Mouse (Mus musculus): Measurements from ENCODE around the gene Cebpa.

Gene Cebpa

GRCm38 (mm10) chr7:35120146-35120691 is 1.1 kb downstream of the Cebpa start:
- in situ Hi-C loops (cut with MboI), result no loop called here

GRCm38 (mm10) chr7:35121150-35121549 is 2.1 kb downstream of the Cebpa start:
- in situ Hi-C loops (cut with MboI), result no loop called here

GRCm38 (mm10) chr7:35122401-35123320 is 3.6 kb downstream of the Cebpa start:
- in situ Hi-C loops (cut with MboI), result no loop called here

- in situ Hi-C loops (cut with MboI), result no loop called here
Observed at GRCm38 (mm10) chr7:35123431-35123953, 4.4 kb downstream of the Cebpa start.

GRCm38 (mm10) chr7:35124216-35124615 is 5.1 kb downstream of the Cebpa start:
- in situ Hi-C loops (cut with MboI), result no loop called here

GRCm38 (mm10) chr7:35124745-35125144 is 5.7 kb downstream of the Cebpa start:
- in situ Hi-C loops (cut with MboI), result no loop called here

GRCm38 (mm10) chr7:35125971-35126370 is 6.9 kb downstream of the Cebpa start:
- in situ Hi-C loops (cut with MboI), result no loop called here

- in situ Hi-C loops (cut with MboI), result no loop called here
Observed at GRCm38 (mm10) chr7:35127001-35127400, 7.9 kb downstream of the Cebpa start.

GRCm38 (mm10) chr7:35127721-35128120 is 8.6 kb downstream of the Cebpa start:
- in situ Hi-C loops (cut with MboI), result no loop called here

GRCm38 (mm10) chr7:35128677-35129567 is 9.8 kb downstream of the Cebpa start:
- in situ Hi-C loops (cut with MboI), result no loop called here

GRCm38 (mm10) chr7:35130059-35130738 is 11.1 kb downstream of the Cebpa start:
- in situ Hi-C loops (cut with MboI), result no loop called here

GRCm38 (mm10) chr7:35130888-35131287 is 11.8 kb downstream of the Cebpa start:
- in situ Hi-C loops (cut with MboI), result no loop called here

- in situ Hi-C loops (cut with MboI), result no loop called here
Observed at GRCm38 (mm10) chr7:35131601-35132000, 12.5 kb downstream of the Cebpa start.

GRCm38 (mm10) chr7:35134621-35135020 is 15.5 kb downstream of the Cebpa start:
- in situ Hi-C loops (cut with MboI), result no loop called here

GRCm38 (mm10) chr7:35137524-35137923 is 18.4 kb downstream of the Cebpa start:
- in situ Hi-C loops (cut with MboI), result no loop called here

GRCm38 (mm10) chr7:35138481-35138880 is 19.4 kb downstream of the Cebpa start:
- in situ Hi-C loops (cut with MboI), result no loop called here

GRCm38 (mm10) chr7:35139880-35140279 is 20.8 kb downstream of the Cebpa start:
- in situ Hi-C loops (cut with MboI), result no loop called here

GRCm38 (mm10) chr7:35141519-35141918 is 22.4 kb downstream of the Cebpa start:
- in situ Hi-C loops (cut with MboI), result no loop called here

- in situ Hi-C loops (cut with MboI), result no loop called here
Observed at GRCm38 (mm10) chr7:35142522-35142921, 23.4 kb downstream of the Cebpa start.

- in situ Hi-C loops (cut with MboI), result no loop called here
Observed at GRCm38 (mm10) chr7:35143864-35144618, 24.9 kb downstream of the Cebpa start.

GRCm38 (mm10) chr7:35145068-35145467 is 26.0 kb downstream of the Cebpa start:
- in situ Hi-C loops (cut with MboI), result no loop called here
